Mouse (Mus musculus) spleen, postnatal 14 days (tissue): ENCODE measurements at regions not wholly inside any gene's neighbourhood (a gene's known extent, or its start where the extent isn't known, plus 50 kb on each side); places are given as distances from the start of the nearest gene placed in this dataset.
A peak's percentile ranks its signal among the peaks of the same experiment; 100 is the strongest.
"Not testable (repeated sequence)": the region's sequence is repeated elsewhere in the genome, so short reads cannot be mapped to it uniquely, and the experiment has no call there.

Source experiments
- DNase-seq, 2 experiments: peaks; one replicate each; pipeline ENCODE4 v3.0.0; 2021 to 2022; ENCODE audit warnings: low spot score in 2 of 2

DNA sequence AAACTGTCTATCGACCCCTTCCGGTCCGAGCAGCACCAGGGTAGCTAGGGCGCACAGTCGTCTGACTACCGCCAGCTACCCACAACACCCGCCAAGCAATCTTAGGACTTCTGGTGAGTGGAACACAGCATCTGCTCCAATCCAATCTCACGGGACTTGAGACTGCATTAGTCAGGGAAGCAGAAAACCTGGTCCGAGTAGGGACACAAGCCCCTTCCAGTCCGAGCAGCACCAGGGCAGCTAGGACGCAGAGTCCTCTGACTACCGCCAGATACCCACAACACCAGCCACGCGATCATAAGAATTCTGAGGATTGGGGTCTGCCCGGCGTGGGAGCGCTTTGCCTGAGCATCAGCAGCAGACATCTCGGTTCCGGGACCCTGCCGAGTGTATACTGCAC lies 79.6 kb downstream of the Gm10715 start:
- not testable (repeated sequence) for DNase-seq

- DNase-seq = no peak
Observed at GRCm38 (mm10) chr9:3161181-3161580, 124.5 kb downstream of the Gm10715 start.

- no peak for DNase-seq
Observed at GRCm38 (mm10) chr9:3184343-3184742, 147.7 kb downstream of the Gm10715 start.

GRCm38 (mm10) chr9:3199151-3200018 lies 135.6 kb upstream of the Alkbh8 start:
- peak in 1 of 2 experiments; percentile 4 for DNase-seq

GRCm38 (mm10) chr9:3200019-3200347 lies 135.0 kb upstream of the Alkbh8 start:
- DNase-seq = not testable (repeated sequence)

DNA sequence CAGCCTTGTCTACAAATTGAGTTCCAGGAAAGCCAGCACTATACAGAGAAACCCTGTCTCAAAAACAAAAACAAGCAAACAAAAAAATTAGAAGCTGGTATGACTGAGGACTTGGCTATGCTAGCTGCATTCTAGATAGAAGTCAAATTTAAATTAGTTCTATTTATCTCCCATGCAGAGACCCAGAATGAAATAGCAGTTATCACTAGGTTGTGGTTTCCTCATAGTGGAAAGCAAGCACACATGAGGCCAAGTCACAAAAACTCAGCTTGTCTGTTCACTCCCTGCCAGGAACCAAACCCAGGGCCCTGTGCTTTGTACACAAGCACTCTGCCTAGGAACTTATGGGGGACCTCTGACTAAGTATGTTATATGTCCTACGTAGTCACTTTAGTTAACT lies 126.8 kb upstream of the Alkbh8 start:
- not testable (repeated sequence) for DNase-seq

GRCm38 (mm10) chr9:3258396-3259300 lies 76.3 kb upstream of the Alkbh8 start:
- DNase-seq = peak in 1 of 2 experiments; percentile 47

- no peak for DNase-seq
Observed at GRCm38 (mm10) chr9:3260181-3260580, 74.8 kb upstream of the Alkbh8 start.

DNA sequence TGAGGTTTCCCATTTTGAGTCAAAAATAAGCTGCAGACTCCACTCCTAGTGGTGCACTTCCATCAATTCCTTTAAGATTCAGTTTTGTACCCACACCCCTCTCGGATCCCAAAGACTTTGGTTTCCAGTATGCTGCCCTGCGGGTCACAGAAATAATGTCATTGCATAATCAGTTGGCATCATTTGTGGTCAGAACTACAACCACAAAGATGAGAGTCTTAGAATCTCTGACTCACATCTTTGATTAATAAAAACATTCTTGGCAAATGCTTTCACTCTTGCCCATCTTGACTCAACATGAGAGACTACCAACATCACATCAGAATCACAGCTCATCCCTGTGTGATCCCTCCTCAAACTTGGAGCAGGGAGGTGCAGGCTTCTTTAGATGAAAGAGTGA lies 74.1 kb upstream of the Alkbh8 start:
- no peak for DNase-seq

DNA sequence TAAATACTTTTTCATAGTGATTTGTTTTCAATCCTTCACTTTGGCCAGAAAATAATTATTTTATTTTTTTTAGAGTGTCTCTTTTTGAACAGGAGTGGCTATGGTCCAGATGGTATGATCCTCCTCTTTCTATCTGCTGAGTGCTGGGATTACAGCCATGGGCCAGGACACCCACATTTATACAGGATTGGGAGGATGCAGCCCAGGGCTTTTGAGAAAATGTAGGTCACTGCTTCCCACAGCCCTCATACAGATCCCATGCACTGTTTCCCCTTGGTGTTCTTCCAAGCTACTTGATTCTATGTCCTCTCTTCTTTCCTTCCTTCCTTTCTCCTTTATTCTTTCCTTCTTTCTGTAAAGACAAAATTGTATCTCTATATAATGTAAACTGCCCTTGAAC lies 70.5 kb upstream of the Alkbh8 start:
- no peak for DNase-seq

DNA sequence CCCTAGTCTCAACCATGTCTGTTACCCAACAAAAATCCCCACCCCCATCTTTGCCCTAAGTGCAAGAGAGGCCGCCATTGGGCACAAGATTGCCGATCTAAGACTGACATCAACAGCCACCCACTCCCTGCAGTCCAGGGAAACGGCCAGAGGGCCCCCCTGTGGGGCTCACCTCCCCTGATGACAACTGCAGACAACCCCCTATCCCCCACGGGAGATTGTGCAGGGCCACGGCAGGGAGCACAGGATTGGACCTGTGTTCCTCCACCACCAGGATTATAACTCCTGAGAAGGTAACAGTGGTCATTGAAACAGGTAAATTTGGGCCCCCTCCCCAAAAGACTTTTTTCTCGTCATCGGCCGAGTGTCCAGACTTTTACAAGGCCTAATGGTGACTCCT lies 54.4 kb upstream of the Alkbh8 start:
- DNase-seq = not testable (repeated sequence)

- DNase-seq = not testable (repeated sequence)
Observed at GRCm38 (mm10) chr9:3281906-3282305, 53.0 kb upstream of the Alkbh8 start.

DNA sequence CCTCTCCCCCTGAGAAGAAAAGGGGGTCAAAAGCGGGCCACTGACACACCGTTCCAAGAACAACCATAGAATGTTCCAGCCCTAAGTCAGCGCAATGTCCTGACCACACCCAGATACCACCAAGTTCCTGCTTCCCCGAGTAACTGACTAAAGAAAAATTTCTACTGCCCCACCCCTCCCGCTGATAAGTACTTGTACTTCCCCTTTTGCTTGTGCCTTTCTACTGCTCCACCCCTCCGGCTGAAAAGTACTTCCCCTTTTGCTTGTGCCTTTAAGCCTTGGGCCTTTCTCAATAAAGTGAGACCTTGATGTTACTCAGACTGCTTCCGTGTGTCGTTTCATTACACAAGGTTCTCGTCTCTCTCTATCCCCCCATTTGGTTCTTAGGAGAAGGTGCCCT lies 51.6 kb upstream of the Alkbh8 start:
- not testable (repeated sequence) for DNase-seq
